Mouse (Mus musculus) left cerebral cortex, postnatal 36 days (tissue): ENCODE measurements around the gene Tigd2. TPM values are rescaled to one million over a fixed set of nuclear protein-coding genes. Genes with fewer than 3 reads are reported as not detected.
"Not testable (repeated sequence)": the region's sequence is repeated elsewhere in the genome, so short reads cannot be mapped to it uniquely, and the experiment has no call there.

Experiments
- DNase-seq, 2 experiments: peaks; one replicate each; pipeline ENCODE4 v3.0.0; 2021 to 2022; ENCODE audit warnings: low spot score in 2 of 2, mixed read lengths in 1 of 2
- intact Hi-C: fragments of 180-260 bp; cut with DNase I; formaldehyde crosslinking; loops from one replicate; pipeline ENCODE4 v1.15.1; 2025
- total RNA-seq, 2 experiments: library from RNA; stranded (reverse); gene quantifications; 2 replicates each; pipeline ENCODE4 v1.2.3; 2021

Gene Tigd2
- total RNA-seq: 10 to 100 TPM; 11.5 to 13.2 TPM

GRCm38 (mm10) chr6:59208685-59209298 is at the start of gene Tigd2:
Gene Tigd2 (plus strand): TSS chr6:59208870.
- intact Hi-C loops: no loop called here
- peak; percentile 90 to 91 for DNase-seq

- intact Hi-C loops: no loop called here
- DNase-seq: no peak
Measured at GRCm38 (mm10) chr6:59161801-59162478, 46.7 kb upstream of the Tigd2 start.

- intact Hi-C loops: no loop called here
- no peak for DNase-seq
Measured at GRCm38 (mm10) chr6:59162887-59163286, 45.8 kb upstream of the Tigd2 start.

GRCm38 (mm10) chr6:59163407-59163806 is 45.3 kb upstream of the Tigd2 start:
- DNase-seq: no peak
- intact Hi-C loops: no loop called here

GRCm38 (mm10) chr6:59168939-59169338 is 39.7 kb upstream of the Tigd2 start:
- intact Hi-C loops: no loop called here
- DNase-seq: no peak

- intact Hi-C loops: no loop called here
- DNase-seq: no peak
Measured at GRCm38 (mm10) chr6:59171230-59171629, 37.4 kb upstream of the Tigd2 start.

GRCm38 (mm10) chr6:59173940-59174339 is 34.7 kb upstream of the Tigd2 start:
- no peak for DNase-seq
- intact Hi-C loops: no loop called here

- no peak for DNase-seq
- intact Hi-C loops: loop anchor here (5.0 kb wide), 1 partner anchor 576 kb away; no protein-coding TSS in a partner anchor
Measured at GRCm38 (mm10) chr6:59178051-59178450, 30.6 kb upstream of the Tigd2 start.

- intact Hi-C loops: loop anchor here (5.0 to 10.0 kb wide), 3 partner anchors 158 to 406 kb away; partner anchors contain the start of gene Fam13a
Measured at GRCm38 (mm10) chr6:59180376-59180996, 28.2 kb upstream of the Tigd2 start.

GRCm38 (mm10) chr6:59185010-59185699 is 23.5 kb upstream of the Tigd2 start:
- peak; percentile 16 to 22 for DNase-seq
- intact Hi-C loops: loop anchor here (10.0 kb wide), 2 partner anchors 290 to 410 kb away; no protein-coding TSS in a partner anchor

More at GRCm38 (mm10) chr6:59180376-59180996, 28.2 kb upstream of the Tigd2 start:
- DNase-seq: peak in 1 of 2 experiments; percentile 58

GRCm38 (mm10) chr6:59190006-59190405 is 18.7 kb upstream of the Tigd2 start:
- intact Hi-C loops: no loop called here
- no peak for DNase-seq

- DNase-seq, intact Hi-C loops: not testable (repeated sequence)
Measured at GRCm38 (mm10) chr6:59194518-59194917, 14.2 kb upstream of the Tigd2 start.

GRCm38 (mm10) chr6:59195849-59196635 is 12.6 kb upstream of the Tigd2 start:
- intact Hi-C loops: no loop called here
- DNase-seq: no peak

GRCm38 (mm10) chr6:59196746-59197145 is 11.9 kb upstream of the Tigd2 start:
- intact Hi-C loops: no loop called here
- no peak for DNase-seq

GRCm38 (mm10) chr6:59198356-59198755 is 10.3 kb upstream of the Tigd2 start:
- DNase-seq: no peak
- intact Hi-C loops: no loop called here

- intact Hi-C loops: no loop called here
Measured at GRCm38 (mm10) chr6:59199021-59199420, 9.6 kb upstream of the Tigd2 start.

GRCm38 (mm10) chr6:59207561-59207960 is 1.1 kb upstream of the Tigd2 start:
- intact Hi-C loops: no loop called here
- no peak for DNase-seq

More at GRCm38 (mm10) chr6:59199021-59199420, 9.6 kb upstream of the Tigd2 start:
- no peak for DNase-seq

GRCm38 (mm10) chr6:59209299-59209707 is 633 bp downstream of the Tigd2 start:
- intact Hi-C loops: no loop called here
- no peak for DNase-seq

GRCm38 (mm10) chr6:59233191-59233590 is 24.5 kb downstream of the Tigd2 start:
- no peak for DNase-seq
- intact Hi-C loops: no loop called here
